Mouse (Mus musculus): ENCODE data around the gene Zdbf2. TPM values are rescaled to one million over a fixed set of nuclear protein-coding genes. Genes with fewer than 3 reads are reported as not detected.
A peak's percentile ranks its signal among the peaks of the same experiment; 100 is the strongest.

Gene Zdbf2
- 12.2 and 13.0 TPM in 2 replicates for polyA plus RNA-seq (2015; fragmentation: Nextera tagmentation; extraction: Ambion mirVana)

DNA sequence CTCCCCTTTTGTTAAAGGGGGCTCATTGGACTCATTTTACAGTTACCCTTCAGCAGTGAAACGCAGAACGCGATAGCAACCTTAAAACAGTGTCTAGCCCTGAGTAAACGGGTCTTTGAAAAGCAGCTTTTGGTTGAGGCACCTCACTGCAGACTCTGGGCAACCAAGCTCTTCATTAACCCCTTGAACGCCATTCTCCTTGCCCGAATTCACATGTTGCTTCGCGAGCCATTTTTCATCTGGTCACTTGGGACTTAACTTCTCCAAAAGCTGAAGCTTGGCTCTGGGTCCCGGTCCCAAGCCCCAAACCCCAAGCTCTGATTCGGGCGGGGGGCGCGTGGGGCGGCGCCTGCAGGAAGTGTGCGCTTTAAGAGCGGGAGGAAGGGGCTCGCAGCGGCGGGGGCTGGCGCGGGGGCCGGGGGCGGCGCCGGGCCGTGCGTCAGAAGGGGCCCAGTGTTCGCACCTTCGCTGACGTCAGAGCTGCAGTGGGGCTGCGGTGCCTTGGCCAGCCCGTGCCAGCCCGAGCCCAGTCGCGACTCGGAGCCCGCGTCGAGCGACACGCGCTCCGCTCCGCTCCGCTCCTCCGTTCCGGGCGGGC is at the start of gene Zdbf2:
Gene Zdbf2, plus strand, starts transcription at position 525 of the 598 bp plus-strand sequence.
- Histone ChIP-seq H3K36me3 (no peaks in the 10 kb centered on the region), H3K9me3 (no peaks in the 10 kb centered on the region), H3K27ac (peak within 1 kb of the TSS; percentile 78), H3K4me3 (peak within 1 kb of the TSS; percentile 58), H3K9ac (peak within 1 kb of the TSS; percentile 80), H3K27me3 (peaks cover 86% of the 10 kb centered on the region), H3K4me2 (peak within 1 kb of the TSS; percentile 61), H3K4me1 (no peaks in the 10 kb centered on the region)
- WGBS = under 1% methylated on average over 48 of the region's 49 CpGs
- peak; percentile 91 for ATAC-seq (ENCODE audit: insufficient number of reproducible peaks, insufficient read depth, low FRiP score, low TSS enrichment, low read depth)

DNA sequence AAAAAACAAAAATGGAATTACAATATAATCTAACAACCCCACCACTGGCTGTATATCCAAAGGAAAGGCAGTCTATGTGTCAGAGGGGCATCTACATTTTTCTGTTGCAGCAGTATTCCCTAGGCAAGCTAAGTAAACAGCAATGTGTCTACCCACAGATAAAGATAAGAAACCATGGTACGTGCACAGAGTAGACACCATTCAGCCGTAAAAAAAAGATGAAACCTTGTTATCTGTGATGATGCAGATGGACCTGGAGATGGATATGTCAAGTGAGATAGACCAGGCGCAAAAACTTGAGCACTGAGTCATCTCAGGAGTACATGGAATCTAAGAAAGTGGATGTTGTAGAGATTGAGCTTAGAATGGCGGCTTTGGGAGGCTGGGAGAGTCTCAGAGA is 48.1 kb upstream of the Zdbf2 start:
- Histone ChIP-seq H3K27ac (no peak overlapping the region), H3K9me3 (no peaks in the 10 kb centered on the region), H3K4me3 (no peak overlapping the region), H3K4me1 (0 out of 2 replicates have a peak, but pooled peaks cover 8% of the 10 kb centered on the region), H3K4me2 (no peak overlapping the region), H3K9ac (no peak overlapping the region), H3K27me3 (no peaks in the 10 kb centered on the region), H3K36me3 (no peaks in the 10 kb centered on the region)
- no peak for ATAC-seq (ENCODE audit: insufficient number of reproducible peaks, insufficient read depth, low FRiP score, low TSS enrichment, low read depth)
- WGBS = 83% methylated on average over 4 of the region's 4 CpGs

DNA sequence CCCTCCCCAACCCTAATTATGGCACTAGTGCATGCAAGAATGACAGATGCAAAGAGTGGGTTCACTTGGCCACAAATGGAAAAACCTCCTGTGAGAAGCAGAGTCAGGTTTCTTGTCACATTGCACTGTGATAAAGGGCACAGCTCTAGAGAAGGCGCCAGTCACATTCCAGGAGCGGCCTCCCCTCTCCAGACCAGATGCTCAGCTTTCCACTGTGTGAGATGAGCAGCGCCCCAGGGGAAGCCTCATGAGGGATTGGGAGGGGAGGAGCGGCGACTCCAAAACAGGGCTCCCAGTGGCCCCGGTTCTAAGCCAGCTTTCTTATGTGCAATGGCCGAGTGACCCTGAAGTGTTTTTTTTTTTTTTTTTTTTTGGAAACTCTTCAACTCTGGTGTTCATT is 47.2 kb upstream of the Zdbf2 start:
- H3K4me1 ChIP-seq = 0 out of 2 replicates have a peak, but pooled peaks cover 8% of the 10 kb centered on the region
- no peaks in the 10 kb centered on the region for H3K27me3 ChIP-seq
- no peak for ATAC-seq (ENCODE audit: insufficient number of reproducible peaks, insufficient read depth, low FRiP score, low TSS enrichment, low read depth)
- no peaks in the 10 kb centered on the region for H3K36me3 ChIP-seq
- 3% methylated on average over 7 of the region's 7 CpGs for WGBS
- no peak overlapping the region for H3K27ac ChIP-seq
- H3K9ac ChIP-seq = no peak overlapping the region
- H3K4me3 ChIP-seq = no peak overlapping the region
- no peaks in the 10 kb centered on the region for H3K9me3 ChIP-seq
- H3K4me2 ChIP-seq = no peak overlapping the region

DNA sequence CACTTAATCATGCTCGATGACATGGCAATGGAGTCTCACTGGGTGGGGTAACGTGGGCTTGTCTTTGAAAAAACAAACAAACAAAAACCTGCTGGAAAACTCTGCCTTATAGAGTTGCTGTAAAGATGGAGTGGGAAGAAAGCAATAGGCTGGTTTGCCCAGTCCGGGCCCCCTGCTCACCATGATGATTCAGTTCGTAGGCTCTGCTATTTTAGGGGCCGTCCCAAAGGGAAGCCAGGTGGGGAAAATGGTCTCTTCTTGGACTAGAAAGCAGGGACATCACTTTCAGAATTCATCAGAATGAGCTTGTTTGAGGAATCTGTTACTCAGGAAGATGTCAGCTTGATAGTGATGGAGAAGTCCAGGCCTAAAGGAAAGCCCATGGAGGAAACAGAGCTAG is 45.8 kb upstream of the Zdbf2 start:
- H3K4me2 ChIP-seq = no peak overlapping the region
- WGBS = 67% methylated on average over 5 of the region's 5 CpGs

DNA sequence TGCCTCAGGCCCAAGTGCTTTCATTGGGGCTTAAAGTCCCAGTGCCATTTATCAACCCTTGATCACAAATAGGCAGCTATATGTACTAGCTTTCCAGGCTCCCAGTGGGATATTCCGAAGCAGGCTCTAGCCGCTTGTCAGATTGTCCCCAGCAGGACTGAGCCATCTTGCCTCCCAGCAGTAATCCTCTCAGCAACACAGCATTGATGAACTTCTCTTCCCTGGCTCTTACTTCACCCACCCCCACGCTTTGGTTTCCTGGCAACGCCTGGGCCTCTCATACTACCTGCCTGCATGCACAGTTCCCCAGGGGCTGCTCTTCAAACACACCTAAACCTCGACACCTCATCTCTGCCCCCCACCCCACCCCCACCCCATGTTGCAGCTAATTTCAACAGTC is 35.7 kb upstream of the Zdbf2 start:
- no peak for ATAC-seq (ENCODE audit: insufficient number of reproducible peaks, insufficient read depth, low FRiP score, low TSS enrichment, low read depth)

More for the DNA sequence above, 45.8 kb upstream of the Zdbf2 start:
- H3K4me3 ChIP-seq = no peak overlapping the region
- ATAC-seq (ENCODE audit: insufficient number of reproducible peaks, insufficient read depth, low FRiP score, low TSS enrichment, low read depth) = no peak
- no peak overlapping the region for H3K9ac ChIP-seq
- H3K4me1 ChIP-seq = 0 out of 2 replicates have a peak, but pooled peaks cover 8% of the 10 kb centered on the region
- no peaks in the 10 kb centered on the region for H3K9me3 ChIP-seq
- no peaks in the 10 kb centered on the region for H3K36me3 ChIP-seq
- no peaks in the 10 kb centered on the region for H3K27me3 ChIP-seq
- no peak overlapping the region for H3K27ac ChIP-seq

DNA sequence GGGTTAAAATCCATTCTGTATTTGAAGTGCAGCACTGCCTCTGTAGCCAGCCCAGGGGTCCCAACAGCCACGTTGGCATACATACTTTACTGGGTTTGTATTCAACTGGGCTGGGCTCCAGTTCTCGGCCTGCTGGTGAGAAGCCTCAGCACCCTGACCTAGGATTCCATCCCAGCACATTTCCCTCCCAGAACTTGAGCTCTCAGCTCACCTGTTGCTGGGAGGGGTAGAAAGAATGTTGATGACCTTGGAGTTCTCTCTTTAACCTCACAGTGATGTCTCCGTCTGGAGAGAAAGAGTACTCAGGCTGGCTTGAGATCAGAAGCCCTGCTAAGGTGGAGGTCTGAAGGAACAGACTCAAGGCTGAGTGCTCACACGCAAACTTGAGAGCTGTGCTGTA is 33.8 kb upstream of the Zdbf2 start:
- no peaks in the 10 kb centered on the region for H3K9me3 ChIP-seq
- H3K4me2 ChIP-seq = no peak overlapping the region
- H3K36me3 ChIP-seq = no peaks in the 10 kb centered on the region
- WGBS = 64% methylated on average over 4 of the region's 4 CpGs
- H3K4me3 ChIP-seq = no peak overlapping the region
- H3K9ac ChIP-seq = no peak overlapping the region
- H3K27ac ChIP-seq = no peak overlapping the region
- H3K4me1 ChIP-seq = no peaks in the 10 kb centered on the region
- H3K27me3 ChIP-seq = 0 out of 2 replicates have a peak, but pooled peaks cover 4% of the 10 kb centered on the region
- ATAC-seq (ENCODE audit: insufficient number of reproducible peaks, insufficient read depth, low FRiP score, low TSS enrichment, low read depth) = no peak

More for the DNA sequence above, 35.7 kb upstream of the Zdbf2 start:
- no peak overlapping the region for H3K27ac ChIP-seq
- H3K4me1 ChIP-seq = no peaks in the 10 kb centered on the region
- H3K36me3 ChIP-seq = no peaks in the 10 kb centered on the region
- H3K27me3 ChIP-seq = no peaks in the 10 kb centered on the region
- WGBS = 20% methylated on average over 5 of the region's 5 CpGs
- H3K4me3 ChIP-seq = no peak overlapping the region
- H3K9me3 ChIP-seq = no peaks in the 10 kb centered on the region
- H3K9ac ChIP-seq = no peak overlapping the region
- H3K4me2 ChIP-seq = no peak overlapping the region

DNA sequence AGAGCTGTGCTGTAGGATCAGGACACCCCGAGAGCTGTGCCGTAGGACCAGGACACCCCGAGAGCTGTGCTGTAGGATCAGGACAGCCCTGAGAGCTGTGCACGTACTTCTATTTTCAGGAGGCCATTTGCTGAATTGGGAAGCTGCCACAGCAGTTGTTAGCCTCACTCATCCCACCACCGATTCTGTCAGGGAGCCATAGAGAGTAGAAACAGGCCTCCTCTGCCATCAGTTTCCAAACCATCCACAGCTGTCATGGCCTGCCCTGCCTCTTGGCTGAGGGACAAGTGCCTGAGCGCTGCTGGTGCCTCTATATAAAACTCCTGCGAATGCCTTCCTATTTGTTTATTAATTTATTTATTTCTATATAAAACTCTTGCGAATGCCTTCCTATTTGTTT is 33.3 kb upstream of the Zdbf2 start:
- 87% methylated on average over 8 of the region's 8 CpGs for WGBS
- no peak for ATAC-seq (ENCODE audit: insufficient number of reproducible peaks, insufficient read depth, low FRiP score, low TSS enrichment, low read depth)
- H3K4me2 ChIP-seq = no peak overlapping the region
- no peaks in the 10 kb centered on the region for H3K4me1 ChIP-seq
- H3K9ac ChIP-seq = no peak overlapping the region
- no peaks in the 10 kb centered on the region for H3K9me3 ChIP-seq
- peaks cover 4% of the 10 kb centered on the region; the same call in 1 of the 2 replicates for H3K27me3 ChIP-seq
- H3K4me3 ChIP-seq = no peak overlapping the region
- H3K36me3 ChIP-seq = no peaks in the 10 kb centered on the region
- no peak overlapping the region for H3K27ac ChIP-seq

GRCm38 (mm10) chr1:63243854-63244253 is 29.2 kb upstream of the Zdbf2 start:
- no peak for ATAC-seq (ENCODE audit: insufficient number of reproducible peaks, insufficient read depth, low FRiP score, low TSS enrichment, low read depth)
- peaks cover 42% of the 10 kb centered on the region for H3K27me3 ChIP-seq
- no peak overlapping the region for H3K4me2 ChIP-seq
- H3K36me3 ChIP-seq = no peaks in the 10 kb centered on the region
- no peak overlapping the region for H3K27ac ChIP-seq
- H3K9ac ChIP-seq = no peak overlapping the region
- 0 out of 2 replicates have a peak, but pooled peaks cover 8% of the 10 kb centered on the region for H3K4me1 ChIP-seq
- H3K9me3 ChIP-seq = no peaks in the 10 kb centered on the region
- whole genome bisulfite sequencing = 60% methylated on average over 4 of the region's 4 CpGs
- H3K4me3 ChIP-seq = no peak overlapping the region

- H3K9ac ChIP-seq = no peak overlapping the region
- H3K4me2 ChIP-seq = peak overlapping the region; percentile 62
- H3K4me1 ChIP-seq = 0 out of 2 replicates have a peak, but pooled peaks cover 8% of the 10 kb centered on the region
- peaks cover 71% of the 10 kb centered on the region for H3K27me3 ChIP-seq
- H3K4me3 ChIP-seq = peak overlapping the region; percentile 22
- H3K9me3 ChIP-seq = no peaks in the 10 kb centered on the region
- no peak for ATAC-seq (ENCODE audit: insufficient number of reproducible peaks, insufficient read depth, low FRiP score, low TSS enrichment, low read depth)
- WGBS = 1% methylated on average over 16 of the region's 16 CpGs
- no peak overlapping the region for H3K27ac ChIP-seq
- H3K36me3 ChIP-seq = no peaks in the 10 kb centered on the region
These were observed 26.1 kb upstream of the Zdbf2 start for GRCm38 (mm10) chr1:63246862-63247521.

DNA sequence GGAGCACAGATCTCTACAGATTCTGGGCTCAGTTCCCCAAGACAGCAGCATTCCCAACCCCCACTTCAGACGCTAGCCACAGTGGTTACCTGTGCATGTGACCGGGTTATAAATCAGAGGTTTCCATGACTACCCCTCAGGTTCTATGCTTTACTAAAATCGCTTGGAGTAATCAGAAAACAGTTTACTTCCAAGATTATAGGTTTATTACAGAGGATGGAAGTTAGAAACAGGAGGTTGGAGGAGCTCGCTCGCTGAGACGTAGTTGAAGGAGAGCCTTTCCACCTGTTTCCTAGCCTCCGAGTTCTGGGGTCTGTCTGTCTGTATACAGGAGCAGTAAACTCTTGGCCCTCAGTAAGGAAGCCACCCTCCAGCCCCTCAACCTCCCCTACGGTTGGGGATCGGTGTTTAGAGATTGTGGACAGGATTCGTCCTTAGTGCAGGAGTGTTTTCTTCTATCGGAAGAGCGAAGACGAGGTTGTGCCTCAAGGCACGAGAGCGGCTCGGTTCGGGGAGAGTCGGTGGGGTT is 25.2 kb upstream of the Zdbf2 start:
- Histone ChIP-seq H3K4me2 (peak overlapping the region; percentile 62), H3K4me1 (0 out of 2 replicates have a peak, but pooled peaks cover 8% of the 10 kb centered on the region), H3K27ac (no peak overlapping the region), H3K9me3 (no peaks in the 10 kb centered on the region), H3K36me3 (no peaks in the 10 kb centered on the region), H3K27me3 (peaks cover 80% of the 10 kb centered on the region), H3K4me3 (peak overlapping the region; percentile 39), H3K9ac (peak overlapping the region; percentile 53)
- no peak for ATAC-seq (ENCODE audit: insufficient number of reproducible peaks, insufficient read depth, low FRiP score, low TSS enrichment, low read depth)
- 1% methylated on average over 18 of the region's 18 CpGs for WGBS

GRCm38 (mm10) chr1:63248360-63248851 is 24.7 kb upstream of the Zdbf2 start:
- no peak for ATAC-seq (ENCODE audit: insufficient number of reproducible peaks, insufficient read depth, low FRiP score, low TSS enrichment, low read depth)
- peak overlapping the region; percentile 62 for H3K4me2 ChIP-seq
- no peaks in the 10 kb centered on the region for H3K36me3 ChIP-seq
- no peak overlapping the region for H3K27ac ChIP-seq
- H3K9ac ChIP-seq = peak overlapping the region; percentile 53
- 2% methylated on average over 44 of the region's 44 CpGs for WGBS
- H3K4me1 ChIP-seq = 0 out of 2 replicates have a peak, but pooled peaks cover 8% of the 10 kb centered on the region
- H3K9me3 ChIP-seq = no peaks in the 10 kb centered on the region
- peaks cover 83% of the 10 kb centered on the region for H3K27me3 ChIP-seq
- H3K4me3 ChIP-seq = peak overlapping the region; percentile 39
